Mouse (Mus musculus) MN1 (cell line): ENCODE measurements around the gene Nhsl1.

Source experiments
- DNase-seq: peaks from one replicate; pipeline ENCODE4 v3.0.0-alpha.2; 2016; ENCODE audit warnings: low spot score

Gene Nhsl1

DNA sequence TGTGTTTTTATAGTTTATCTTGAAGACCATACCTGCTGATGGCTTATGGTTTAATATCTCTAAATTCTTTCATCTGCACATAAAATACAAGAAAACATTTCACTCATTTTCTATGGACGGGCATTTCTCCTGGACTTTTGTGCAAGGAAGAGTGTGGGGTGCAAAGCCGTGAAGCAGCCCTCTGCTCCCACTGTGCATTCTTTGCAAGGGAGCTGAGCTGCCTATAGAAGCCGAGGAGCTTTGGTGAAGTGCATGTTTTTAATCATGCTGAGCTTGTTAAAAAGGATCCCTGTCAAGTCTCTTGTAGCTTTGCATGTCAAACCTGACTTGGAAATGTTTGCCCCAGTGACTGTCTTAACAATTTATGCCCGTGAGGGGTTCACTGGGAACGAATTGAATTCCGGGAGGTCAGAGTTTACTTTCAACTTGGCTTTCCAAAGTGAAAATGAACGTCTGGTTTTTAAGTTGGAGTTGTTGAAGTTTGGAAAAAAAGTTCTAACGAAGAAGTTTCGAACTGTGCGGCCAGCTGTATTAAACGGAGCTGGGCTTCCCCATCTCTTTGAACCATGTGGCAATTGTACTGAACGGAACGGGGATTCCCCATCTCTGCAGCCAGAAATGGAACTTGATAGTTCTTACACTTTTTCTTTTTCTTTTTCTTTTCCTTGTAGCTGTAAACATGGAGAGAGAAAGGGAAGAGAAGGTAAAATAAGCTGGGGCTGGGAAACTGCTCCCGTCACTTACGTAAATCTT, 22.8 kb downstream of the Nhsl1 start:
- no peak for DNase-seq

DNA sequence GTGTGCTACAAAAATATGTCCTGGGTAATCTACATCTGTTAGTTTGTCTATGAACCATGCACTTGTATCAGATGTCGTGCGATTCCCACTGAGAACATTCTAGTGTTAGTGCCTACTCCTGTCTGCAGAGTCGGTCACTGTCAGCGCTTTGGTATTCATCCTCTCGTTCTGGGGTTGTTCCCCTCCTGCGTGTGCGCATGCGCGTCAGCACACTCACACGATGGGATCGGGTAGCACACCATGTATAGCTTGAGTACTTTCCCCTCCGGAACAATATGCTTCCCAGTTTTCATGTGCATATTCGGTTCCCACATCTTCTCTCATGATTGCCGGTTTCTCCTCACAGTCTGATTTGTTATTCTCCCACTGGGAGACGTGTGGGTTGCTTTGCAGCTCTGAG, 28.4 kb downstream of the Nhsl1 start:
- no peak for DNase-seq

DNA sequence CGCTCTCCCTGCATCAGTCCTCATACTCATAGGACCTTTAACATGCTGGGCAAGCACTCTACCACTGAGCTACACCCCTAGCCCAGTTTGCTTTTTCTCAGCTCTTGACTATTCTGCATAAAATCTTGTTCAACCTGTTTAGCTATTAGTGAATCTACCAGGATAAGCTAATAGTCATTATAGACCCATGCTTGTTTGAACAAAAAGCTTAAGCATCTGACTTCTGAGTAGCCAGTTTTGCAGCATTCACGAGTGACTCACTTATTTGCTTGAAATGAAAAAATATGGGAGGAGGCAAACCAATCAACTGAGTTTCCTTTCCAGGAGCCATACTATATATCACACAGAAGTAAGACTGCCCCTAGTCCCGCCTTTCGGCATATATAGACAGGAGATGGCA, 32.0 kb downstream of the Nhsl1 start:
- DNase-seq: no peak

DNA sequence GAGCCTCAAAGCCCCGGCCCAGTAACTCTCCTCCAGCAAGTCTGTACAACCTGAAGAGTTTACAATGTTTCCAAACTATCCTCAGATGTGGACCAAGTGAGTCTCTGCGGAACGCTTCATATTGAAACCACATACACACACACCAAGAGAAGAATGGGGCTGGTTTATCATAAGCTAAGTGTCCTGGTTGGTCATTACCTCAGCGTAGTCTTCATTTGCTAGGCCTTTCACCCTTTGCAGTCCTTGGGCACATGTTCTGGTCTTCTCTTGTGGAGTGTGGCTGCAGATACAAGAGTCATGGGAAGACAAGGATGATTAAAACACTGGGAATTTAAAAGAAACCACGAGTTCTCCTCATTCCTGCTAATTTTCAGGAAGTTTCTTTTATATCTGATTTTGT, 34.2 kb downstream of the Nhsl1 start:
- DNase-seq: no peak

DNA sequence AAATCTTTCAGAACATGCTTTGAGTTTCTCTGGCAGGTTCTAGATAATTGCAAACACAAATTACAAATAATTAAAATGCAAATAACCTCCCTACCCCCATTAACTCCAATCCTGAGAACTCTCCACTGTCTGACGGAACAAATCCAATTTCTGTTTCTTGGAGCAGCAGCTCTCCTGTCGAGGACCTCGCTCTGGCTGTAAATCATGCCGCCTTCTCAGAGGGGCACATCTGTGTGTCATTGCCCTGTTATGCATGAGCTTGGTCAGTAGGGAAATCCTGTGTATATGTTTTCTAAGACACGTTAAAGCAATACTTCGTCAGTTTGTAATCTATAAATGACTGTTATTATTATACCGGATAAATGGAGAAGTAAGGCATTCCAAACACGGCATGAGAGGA, 35.3 kb downstream of the Nhsl1 start:
- peak; percentile 42 for DNase-seq

DNA sequence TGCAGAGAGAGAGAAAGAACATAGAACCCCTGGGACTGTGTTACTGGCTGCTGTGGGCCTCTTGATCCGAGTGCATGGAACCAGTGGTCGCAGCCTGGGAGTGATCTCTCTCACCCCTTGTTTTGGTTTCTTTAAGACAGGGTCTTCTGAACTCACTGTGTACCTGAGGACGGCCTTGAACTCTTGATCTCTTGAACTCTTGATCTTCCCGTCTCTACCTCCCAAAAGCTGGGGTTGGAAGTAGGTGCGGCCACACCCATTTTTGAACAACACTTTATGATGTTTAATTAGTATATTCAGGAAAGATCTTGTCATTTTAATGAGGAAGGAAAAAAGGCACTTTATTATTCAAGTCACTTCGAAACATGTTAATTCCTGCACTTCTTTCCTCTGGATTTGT, 37.7 kb downstream of the Nhsl1 start:
- DNase-seq: no peak

DNA sequence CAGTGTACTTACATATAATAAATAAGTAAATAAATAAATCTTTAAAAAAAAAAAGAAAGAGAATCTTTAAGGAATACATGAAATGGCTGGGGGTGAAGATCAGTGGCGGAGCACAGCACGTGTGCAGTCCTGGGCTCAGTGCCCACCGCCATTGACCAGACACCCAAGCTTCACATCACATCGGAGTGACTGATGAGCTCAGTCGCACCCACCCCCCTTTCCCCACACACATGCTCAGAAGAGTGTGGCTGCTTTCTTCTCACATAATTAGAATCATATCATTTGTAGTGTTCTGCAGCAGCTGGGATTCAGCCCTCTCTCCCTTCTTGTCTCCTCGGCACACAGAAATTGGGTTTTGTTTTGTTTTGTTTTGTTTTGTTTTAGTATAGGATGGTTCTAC, 38.4 kb downstream of the Nhsl1 start:
- DNase-seq: no peak

DNA sequence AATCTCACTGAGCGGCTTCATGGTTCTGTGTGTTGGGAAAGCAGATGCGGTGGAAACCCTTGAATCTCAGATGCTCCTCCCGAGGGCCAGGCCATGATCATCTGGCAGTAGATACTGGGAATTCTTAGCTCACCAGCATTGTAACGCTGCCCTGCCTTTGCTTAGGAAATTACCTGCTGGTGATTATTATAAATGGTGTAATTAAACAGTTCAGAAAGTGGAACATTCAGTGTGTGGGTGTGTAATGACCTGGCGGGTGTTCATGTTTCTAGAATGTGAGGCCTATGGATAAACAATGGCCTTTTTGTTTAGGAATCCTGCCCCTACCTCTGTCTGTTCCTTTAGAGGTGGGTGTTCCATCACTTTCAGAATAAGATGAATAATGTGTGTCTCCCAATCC, 39.7 kb downstream of the Nhsl1 start:
- DNase-seq: no peak

DNA sequence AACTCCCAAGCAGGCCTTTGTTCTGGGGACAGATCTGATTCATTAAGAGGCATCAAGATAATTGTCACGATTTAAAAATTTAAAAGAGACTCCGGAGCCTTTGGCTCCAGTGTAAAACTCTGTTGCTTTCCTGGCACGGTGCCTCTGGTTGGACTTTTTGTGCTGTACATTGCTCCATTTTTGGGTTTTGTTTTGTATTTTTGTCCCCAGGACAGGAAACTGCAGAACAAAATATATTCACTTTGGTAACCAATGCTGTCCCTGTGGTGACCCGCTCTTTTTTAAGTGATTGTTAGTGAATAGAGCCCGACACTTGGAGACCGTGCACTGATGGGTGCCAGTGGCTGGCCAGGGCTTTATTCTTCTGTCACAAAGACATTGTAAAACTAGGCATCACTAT, 41.4 kb downstream of the Nhsl1 start:
- DNase-seq: no peak

DNA sequence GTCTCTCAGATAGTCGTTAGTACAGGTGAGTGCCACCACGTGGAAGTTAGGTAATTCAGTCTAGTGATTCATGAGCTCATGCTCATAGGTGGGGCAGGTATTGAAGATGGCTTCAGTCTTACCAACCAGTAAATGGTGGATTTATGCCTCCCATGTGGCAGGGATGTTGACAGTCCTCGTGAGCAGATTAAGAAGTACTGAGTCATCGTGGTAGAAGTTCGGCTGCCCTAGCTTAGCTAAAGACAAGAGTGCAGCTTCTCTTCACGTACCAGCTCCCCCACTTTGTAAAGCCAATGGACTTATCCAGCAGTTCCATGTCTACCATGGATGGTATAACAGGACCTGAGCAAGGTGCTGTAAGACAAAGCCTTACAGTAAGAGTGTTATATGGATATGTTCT, 46.6 kb downstream of the Nhsl1 start:
- no peak for DNase-seq

DNA sequence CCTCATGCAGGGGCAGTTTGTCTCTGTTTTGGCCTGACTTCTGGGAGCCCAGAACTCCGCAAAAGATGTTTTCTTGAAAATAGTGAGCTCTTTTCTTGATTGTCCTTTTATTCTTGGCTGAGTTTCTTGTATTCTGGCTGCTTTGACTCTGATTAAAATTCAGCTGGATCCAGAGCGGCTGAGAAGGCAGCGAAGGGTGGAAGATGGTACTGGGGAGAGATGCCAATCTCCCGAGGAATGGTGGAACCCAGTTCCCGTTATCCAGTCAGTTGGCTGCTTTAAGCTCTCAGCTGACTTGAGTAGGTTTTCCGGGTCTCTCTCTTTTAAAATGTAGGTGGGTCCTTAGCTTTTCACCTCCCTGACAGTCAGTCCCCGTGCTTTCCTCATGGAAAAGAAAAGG, 47.9 kb downstream of the Nhsl1 start:
- DNase-seq: no peak

DNA sequence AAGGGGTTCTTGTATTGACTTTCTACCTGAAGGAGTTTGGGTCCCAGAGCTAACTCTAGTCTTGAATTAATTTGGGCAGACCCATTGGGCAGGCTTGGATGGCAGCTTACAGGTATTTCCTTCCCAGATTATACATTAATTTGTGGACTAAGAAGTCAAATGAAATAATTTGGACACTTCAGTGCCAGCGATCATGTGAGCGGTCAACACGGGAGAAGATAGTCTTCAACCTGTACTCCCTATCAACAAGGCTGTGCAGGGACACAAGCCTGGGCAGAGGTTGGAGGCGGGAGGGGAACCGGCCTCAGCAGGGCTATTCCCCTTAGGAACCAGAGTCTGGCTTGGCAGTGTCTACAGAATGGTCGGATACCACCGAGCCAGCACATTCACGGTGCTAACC, 49.3 kb downstream of the Nhsl1 start:
- DNase-seq: no peak

DNA sequence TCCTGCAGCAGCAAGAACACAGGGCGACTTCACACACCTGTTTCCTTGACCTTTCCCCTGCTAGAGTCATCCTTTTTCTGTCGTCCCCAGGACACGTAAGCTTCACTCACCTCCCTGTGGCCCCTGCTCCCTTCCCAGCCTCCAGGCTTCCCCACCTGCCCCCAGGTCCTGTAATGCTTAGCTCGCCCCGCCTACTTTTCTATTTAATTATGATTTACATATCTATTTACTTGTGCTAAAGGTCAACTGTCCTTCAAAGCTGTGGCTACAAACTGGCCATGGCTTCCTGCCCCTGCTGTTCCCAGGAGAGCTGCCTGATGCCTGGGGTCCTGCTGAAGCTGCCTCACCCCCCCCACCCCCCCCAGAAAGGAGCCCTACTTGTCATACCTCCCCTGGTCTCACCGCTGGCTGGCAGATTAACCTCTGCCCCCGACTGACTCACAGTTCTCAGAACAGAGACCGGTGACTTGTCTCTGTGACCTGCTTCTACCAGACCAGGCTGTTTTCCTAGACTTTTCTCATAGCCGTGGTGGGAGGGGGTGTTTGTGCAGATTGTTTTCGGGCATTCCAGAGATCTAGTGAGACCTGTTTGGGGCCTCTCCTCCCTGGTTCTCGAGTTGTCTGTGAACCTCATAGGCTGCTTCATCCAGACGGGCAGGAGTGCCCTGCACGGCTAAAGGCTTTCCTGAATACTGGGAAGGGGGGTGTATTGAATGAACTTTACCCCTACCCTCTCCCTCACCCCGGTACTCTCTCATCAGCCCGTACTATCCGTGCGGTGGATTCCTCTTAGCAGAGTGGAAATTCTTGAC, 51.9 kb downstream of the Nhsl1 start:
- DNase-seq: no peak

DNA sequence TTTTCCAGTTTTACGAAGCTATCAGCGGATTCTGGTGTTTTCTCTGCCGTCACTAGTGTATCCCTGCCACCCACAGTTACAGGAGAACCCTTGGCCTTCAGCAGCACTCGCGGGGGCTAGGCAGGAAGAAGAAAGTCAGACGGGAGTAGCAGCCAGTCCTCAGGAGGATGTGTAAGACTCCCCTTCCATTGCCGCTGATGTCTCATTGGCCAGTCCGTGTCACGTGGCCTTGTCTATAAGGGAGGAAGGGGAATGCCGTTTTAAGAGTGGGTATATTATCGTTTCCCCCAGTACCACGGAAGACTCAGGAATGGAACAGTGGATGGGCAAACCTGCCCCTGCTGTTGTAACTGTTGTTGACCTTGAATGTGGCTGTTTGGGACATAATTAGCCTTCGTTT, 53.1 kb downstream of the Nhsl1 start:
- DNase-seq: no peak

DNA sequence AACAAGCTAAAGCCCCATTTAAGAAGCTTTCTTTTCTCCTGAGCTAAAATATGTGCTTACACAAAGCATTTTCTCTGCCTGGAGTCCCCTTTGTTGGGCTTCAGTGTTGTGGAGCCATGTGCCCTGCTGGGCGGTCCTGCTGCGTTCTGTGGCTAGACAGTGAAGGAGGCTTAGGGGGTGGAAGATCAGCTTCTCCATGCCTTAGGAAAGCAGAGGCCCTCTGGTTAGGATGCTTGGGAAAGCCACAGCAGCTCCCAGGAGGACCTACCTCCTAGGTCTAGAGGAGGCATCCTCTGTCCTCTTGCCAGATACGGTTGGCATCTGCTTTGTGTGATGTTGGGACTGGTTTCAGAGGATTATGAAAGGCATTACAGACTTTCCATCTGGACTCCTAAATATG, 56.5 kb downstream of the Nhsl1 start:
- no peak for DNase-seq

DNA sequence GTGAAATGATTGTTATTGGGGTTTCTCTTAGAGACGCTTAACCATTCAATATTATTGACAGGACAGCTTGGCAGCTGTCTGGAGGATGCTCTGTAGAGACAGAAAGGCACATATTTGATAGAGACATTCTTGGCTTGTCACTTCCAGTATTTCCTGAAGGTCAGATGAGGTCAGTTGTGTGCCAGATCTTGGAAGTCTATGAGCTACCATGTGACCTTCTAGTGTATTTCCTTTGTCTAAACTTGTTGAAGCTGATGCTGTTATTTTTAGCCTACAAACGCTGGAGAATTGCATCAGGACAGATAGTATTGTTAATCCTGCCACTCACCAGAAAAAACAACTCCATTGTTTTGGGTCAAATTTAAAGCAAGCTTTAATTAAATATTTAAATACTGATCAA, 66.0 kb downstream of the Nhsl1 start:
- DNase-seq: no peak

DNA sequence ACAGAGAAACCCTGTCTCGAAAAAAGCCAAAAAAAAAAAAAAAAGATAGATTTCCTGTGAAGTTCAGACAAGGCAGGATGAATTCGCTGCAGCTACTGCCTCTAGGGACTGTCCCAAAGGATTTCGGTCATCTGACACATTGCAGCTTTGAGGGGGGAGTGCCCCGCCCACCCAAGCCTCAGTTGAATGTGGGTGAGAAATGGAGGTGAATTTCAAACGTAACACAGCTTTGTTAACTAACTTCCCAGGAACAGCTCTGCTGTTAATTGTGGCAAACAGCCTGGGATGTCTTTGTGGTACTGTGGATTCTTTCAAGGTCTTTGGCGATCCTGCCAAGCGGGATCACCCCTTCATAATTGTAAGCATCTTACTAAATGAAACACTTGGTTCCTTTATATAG, 67.4 kb downstream of the Nhsl1 start:
- DNase-seq: no peak

DNA sequence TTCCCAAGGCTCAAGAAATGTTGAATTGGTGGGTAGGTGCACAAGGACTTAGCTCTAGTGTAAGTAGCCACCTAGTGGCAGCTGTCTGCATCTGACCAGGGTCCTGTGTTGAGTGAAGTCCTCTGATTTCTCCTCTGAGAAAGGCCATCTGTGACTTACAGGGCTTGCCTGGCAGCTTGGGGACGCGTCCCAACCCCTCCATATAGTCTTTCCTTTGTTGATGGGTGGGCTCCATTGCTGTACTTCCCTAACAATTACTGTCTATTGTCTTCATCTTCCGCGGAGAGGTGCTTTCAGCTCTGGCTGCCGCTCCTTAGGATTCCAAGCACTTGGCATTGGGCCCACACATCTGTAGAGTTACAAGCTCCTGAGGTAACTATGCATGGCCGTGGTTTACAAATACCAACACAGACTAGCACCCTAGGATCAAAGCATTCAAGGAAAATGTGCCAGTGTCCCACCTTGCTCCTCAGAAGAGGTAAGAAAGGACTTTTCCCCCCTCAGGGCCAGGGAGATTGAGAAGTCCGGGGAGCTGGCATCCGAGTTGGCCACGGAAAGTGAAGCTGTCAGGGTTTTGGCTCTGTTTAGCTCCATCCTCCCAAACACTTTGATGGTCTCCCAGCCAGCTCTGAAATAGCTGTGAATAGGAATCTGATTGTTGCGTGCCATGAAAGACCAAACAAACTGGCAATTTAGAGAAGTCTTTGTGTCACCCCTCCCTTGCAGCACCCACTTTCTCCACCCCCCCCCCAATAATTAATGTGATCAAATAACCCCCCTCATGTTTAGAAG, 70.2 kb downstream of the Nhsl1 start:
- peak; percentile 79 for DNase-seq

DNA sequence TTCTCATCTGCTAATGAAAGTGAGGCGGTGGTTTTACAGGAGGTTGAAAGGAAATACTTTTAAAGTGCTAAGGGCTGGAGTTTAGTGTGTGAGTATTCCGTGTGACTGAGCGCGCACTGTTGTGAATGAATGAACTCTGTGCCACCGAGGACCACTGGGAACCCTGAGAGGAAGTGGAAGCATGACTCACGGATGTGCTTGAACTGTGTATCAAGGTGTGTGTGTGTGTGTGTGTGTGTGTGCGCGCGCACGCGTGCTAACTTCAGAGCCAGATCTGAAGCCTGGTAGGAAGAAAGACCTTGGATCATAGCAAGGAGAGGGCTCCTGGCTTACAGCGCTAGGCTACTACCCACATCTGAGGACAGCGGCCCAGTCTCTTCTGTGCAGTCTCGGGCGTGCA, 71.2 kb downstream of the Nhsl1 start:
- no peak for DNase-seq

DNA sequence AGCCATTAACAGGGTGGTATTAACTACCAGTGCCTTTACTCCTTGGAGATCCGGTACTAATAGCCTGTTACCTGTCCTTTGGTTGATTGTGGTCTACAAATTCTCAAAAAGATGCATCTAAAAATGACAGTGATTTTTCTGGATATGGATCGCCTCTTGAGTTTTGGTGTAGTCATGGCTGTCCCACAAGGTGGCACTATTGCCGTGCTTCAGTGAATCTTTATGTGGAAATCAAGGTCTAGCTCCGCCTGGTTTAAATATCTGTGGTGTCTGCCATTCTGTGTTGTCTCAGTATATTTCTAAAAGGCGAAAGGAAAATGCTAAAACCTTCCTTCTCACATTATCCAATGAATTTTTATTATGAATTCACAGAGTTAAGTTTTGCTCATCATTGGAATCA, 72.8 kb downstream of the Nhsl1 start:
- peak; percentile 68 for DNase-seq

DNA sequence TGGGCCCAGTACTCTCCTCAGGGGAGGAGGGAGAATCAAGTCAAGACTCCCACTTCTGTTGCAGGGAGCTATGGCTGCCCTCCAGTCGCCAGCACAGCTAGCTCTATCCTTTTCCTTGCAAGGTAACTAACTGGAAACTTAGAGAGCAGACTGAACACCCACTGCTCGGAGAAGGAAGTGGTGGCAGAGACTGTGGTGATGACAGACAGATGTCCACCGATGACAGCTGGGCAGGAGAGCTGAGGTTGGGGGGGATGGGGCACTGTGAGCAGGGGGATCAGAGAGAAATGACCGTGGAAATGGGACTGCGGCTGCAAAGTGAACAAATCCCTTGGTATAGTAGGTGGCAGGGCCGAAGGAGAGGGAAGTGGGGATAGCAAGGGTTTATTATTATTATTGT, 73.5 kb downstream of the Nhsl1 start:
- DNase-seq: no peak

DNA sequence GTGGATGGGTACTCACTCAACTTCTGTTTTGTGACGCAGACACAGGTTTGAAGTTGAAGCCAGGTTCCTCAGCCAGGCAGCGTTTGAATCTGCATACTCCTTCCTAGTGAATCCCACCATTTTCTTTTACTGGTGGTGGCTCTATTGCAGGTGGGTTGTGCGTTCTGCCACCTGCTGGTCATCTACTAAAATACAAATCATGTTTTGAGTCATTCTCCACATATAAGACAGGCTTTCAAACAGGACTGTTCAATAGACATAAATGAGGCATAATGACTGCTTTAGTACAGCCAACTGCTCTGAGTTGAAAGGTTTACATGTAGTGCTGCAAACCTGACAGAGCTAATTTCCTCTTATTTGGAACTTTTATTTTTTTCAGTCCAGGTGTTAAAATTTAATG, 75.0 kb downstream of the Nhsl1 start:
- peak; percentile 50 for DNase-seq

DNA sequence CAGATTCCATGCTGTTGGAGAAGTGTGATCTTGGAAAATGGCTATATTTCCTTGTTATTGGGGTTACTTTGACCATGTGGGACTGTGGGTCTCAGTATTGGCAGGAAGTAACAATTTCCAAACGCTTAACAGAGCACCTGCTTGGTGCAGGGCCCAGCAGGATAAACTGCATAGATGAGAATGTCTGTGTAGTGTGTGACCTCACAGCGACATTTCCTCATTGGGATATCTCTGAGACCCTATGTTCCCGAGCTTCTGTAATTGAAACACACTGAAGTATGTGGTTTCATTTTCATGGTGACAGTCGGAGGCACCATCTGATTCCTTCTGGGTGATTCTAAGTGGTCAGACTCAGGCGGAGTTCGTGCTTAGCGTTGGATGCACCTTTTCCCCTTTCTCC, 75.5 kb downstream of the Nhsl1 start:
- no peak for DNase-seq
